Mouse (Mus musculus) heart, embryonic 16.5 days (tissue): ENCODE measurements at regions not wholly inside any gene's neighbourhood (a gene's known extent, or its start where the extent isn't known, plus 50 kb on each side); places are given as distances from the start of the nearest gene placed in this dataset.

Source experiments
- ATAC-seq: fragments of 200-750 bp; cut with Nextera tagmentation; replicated peaks from 2 replicates; pipeline ENCODE4 v1.8.0; 2017; ENCODE audit warnings: moderate number of reproducible peaks; ENCODE audit not compliant: insufficient read depth, low FRiP score; ENCODE audit errors: extremely low read depth
- H3K27ac ChIP-seq: fragments of 300-500 bp; sonication (generic); 2 replicates; pipeline ENCODE4 v1.5.1; 2014; ENCODE audit warnings: mild to moderate bottlenecking, low read length, control low read depth, moderate library complexity
- H3K27me3 ChIP-seq: fragments of 300-500 bp; sonication (generic); 2 replicates; pipeline ENCODE4 v1.6.1; 2014; ENCODE audit warnings: low read length, mixed read lengths; ENCODE audit not compliant: control insufficient read depth, insufficient read depth
- H3K36me3 ChIP-seq: fragments of 300-500 bp; sonication (generic); 2 replicates; pipeline ENCODE4 v1.6.1; 2014; ENCODE audit not compliant: control insufficient read depth, insufficient read depth
- H3K4me1 ChIP-seq: fragments of 300-500 bp; sonication (generic); 2 replicates; pipeline ENCODE4 v1.6.1; 2014; ENCODE audit warnings: low read length, mixed read lengths; ENCODE audit not compliant: control insufficient read depth, insufficient read depth
- H3K4me2 ChIP-seq: fragments of 300-500 bp; sonication (generic); 2 replicates; pipeline ENCODE4 v1.6.1; 2014; ENCODE audit warnings: low read depth, mild to moderate bottlenecking, control low read depth, low read length
- H3K4me3 ChIP-seq: fragments of 300-500 bp; sonication (generic); 2 replicates; pipeline ENCODE4 v1.5.1; 2014; ENCODE audit warnings: mild to moderate bottlenecking, control low read depth, low read length
- H3K9ac ChIP-seq: fragments of 300-500 bp; sonication (generic); 2 replicates; pipeline ENCODE4 v1.6.1; 2014; ENCODE audit warnings: low read length, control low read depth
- H3K9me3 ChIP-seq: fragments of 300-500 bp; sonication (generic); replicated peaks from 2 replicates; pipeline ENCODE4 v1.6.1; 2016; ENCODE audit warnings: low read length; ENCODE audit not compliant: control insufficient read depth
- WGBS: fragments of 180-500 bp; shearing (Covaris S2); extraction: QIAGEN DNeasy Blood & Tissue Kit; methylation state at CpG from one replicate; pipeline ENCODE4 v1.1.7; 2014; 5-methylcytosine and 5-hydroxymethylcytosine counted together

DNA sequence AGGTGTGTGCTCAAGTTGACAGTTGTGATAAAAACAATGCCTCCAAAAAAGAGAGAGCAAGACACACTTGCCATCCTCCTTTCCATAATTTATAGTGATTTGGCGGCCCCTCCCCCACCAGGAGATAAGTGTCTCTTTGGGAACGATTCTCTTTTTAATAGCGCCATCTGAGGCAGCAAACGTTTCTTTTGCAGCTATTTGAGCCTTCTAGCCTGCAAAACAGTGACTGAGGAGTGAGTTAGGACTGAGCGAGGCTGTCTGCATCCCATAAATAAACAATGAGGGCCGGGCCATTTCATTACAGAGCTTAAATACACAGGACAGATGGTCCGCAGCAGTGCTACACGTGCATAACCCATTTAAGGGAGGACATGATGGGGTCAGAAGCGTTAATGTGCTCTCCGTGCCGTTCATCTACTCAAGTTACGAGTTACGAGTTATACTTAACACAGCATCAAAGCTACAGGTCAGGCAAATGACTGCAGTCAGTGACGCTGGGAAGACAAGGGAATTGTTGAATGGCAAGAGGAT lies 99.0 kb upstream of the Slc25a26 start:
- Histone ChIP-seq H3K4me1 (peaks cover 3% of the 10 kb centered on the region), H3K27me3 (no peaks in the 10 kb centered on the region), H3K9ac (no peak overlapping the region), H3K4me3 (no peak overlapping the region), H3K27ac (no peak overlapping the region), H3K36me3 (no peaks in the 10 kb centered on the region), H3K9me3 (no peaks in the 10 kb centered on the region), H3K4me2 (no peak overlapping the region; the same call in 1 of the 2 replicates)
- WGBS = 55% methylated on average over 14 of the region's 14 CpGs
- ATAC-seq = no peak

DNA sequence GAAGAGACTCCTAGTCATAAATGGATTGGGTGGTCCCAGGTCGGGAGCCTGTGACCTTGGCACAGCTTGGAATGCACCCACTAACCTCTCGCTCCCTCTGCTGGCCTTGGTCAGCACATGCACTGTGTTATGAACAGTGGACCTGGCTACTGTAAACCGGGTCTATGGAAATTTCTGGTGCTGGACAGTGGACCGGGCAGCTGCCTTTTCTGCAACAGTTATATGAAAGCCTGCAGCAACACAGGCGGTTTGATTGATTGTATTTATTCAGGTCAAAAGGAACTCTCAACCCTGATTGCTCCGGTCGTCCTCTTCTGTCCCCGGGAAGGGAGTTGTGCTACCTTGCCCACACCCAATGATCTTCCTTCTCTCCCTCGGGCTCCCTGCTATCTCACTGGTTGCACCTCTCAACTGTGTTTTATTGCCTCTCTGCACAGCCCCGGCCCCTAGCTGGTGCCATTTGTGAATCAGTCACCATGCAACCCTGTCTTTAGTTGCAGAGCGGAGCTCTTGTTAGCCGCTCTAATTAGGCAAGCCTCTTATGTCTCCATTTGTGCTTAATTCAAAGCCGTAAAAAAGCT lies 99.6 kb upstream of the Slc25a26 start:
- Histone ChIP-seq H3K4me2 (peak overlapping the region; percentile 30), H3K27ac (no peak overlapping the region), H3K36me3 (no peaks in the 10 kb centered on the region), H3K4me3 (no peak overlapping the region), H3K4me1 (peaks cover 3% of the 10 kb centered on the region), H3K9ac (no peak overlapping the region; the same call in 1 of the 2 replicates), H3K9me3 (no peaks in the 10 kb centered on the region), H3K27me3 (no peaks in the 10 kb centered on the region)
- ATAC-seq = peak; percentile 67; the same call in 1 of the 2 replicates
- 41% methylated on average over 13 of the region's 13 CpGs for WGBS

DNA sequence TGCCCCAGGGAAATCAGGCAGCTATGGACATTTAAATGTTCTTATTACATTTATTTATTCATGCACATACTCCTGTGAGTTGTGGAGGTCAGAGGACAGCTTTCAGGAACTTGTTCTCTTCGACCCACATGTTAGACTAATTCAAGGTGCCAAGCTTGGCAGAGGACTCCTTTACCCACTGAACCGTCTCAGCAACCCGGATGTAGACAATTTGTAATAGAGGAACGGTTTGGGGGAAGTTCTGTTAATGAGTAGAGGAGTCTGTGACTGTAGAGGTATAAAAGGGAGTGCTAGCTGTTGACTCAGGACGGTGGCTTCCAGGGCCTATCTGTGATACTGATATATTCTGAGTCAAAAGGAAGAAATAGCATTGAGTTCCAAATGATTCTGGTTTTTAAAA lies 107.4 kb upstream of the Magi1 start:
- 39% methylated on average over 5 of the region's 5 CpGs for WGBS
- Histone ChIP-seq H3K4me2 (no peak overlapping the region), H3K27me3 (no peaks in the 10 kb centered on the region), H3K27ac (peak overlapping the region; percentile 79), H3K9me3 (no peaks in the 10 kb centered on the region), H3K9ac (no peak overlapping the region), H3K4me3 (no peak overlapping the region), H3K36me3 (no peaks in the 10 kb centered on the region), H3K4me1 (peaks cover 38% of the 10 kb centered on the region)
- no peak for ATAC-seq

DNA sequence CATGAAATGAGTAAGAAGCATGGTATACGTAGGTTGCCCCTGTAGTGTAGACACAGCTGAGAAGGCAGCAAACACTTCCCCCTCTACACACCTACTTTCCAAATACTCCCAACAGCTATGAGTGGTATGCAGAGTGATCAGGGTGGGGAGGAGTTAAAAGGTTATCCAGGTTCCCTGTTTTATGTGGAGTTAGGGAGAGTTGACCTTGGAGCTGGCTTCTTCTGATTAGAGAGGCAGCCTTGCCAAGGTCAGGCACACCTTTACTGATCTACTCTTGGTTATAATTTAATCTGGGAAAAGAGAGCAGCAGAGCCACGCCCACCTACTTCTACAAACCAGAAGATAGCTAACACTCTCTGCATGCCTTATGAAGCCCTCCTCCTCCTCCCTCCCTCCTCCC lies 106.7 kb upstream of the Magi1 start:
- Histone ChIP-seq H3K9me3 (no peaks in the 10 kb centered on the region), H3K27me3 (no peaks in the 10 kb centered on the region), H3K4me2 (no peak overlapping the region), H3K9ac (no peak overlapping the region), H3K36me3 (no peaks in the 10 kb centered on the region), H3K27ac (peak overlapping the region; percentile 79), H3K4me1 (peaks cover 40% of the 10 kb centered on the region), H3K4me3 (no peak overlapping the region)
- peak; percentile 58; the same call in 1 of the 2 replicates for ATAC-seq
- WGBS = 56% methylated on average over 2 of the region's 2 CpGs

DNA sequence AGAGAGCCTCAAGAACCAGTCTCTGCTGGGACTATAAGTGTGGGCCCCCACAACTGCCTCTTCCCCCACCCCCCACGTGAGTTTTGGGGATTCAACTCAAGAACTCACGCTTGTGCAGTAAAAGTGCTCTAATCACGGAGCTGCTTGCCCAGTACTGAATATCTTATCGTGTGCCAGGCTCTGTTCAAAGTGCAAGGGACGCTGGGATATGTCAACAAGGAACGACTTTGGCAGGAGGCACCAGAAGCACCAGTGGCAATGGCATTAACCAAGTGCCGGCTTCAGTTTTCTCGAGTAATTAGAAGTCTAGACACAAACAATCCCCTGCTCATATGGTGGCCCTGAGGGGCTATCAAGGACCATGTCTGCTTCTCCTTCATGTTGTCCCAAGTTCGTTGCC lies 106.0 kb upstream of the Magi1 start:
- H3K9me3 ChIP-seq = no peaks in the 10 kb centered on the region
- ATAC-seq = no peak; the same call in 1 of the 2 replicates
- peak overlapping the region; percentile 7; the same call in 1 of the 2 replicates for H3K4me2 ChIP-seq
- H3K27ac ChIP-seq = peak overlapping the region; percentile 79
- H3K36me3 ChIP-seq = no peaks in the 10 kb centered on the region
- H3K4me3 ChIP-seq = no peak overlapping the region
- 29% methylated on average over 9 of the region's 9 CpGs for WGBS
- no peak overlapping the region for H3K9ac ChIP-seq
- H3K27me3 ChIP-seq = no peaks in the 10 kb centered on the region
- H3K4me1 ChIP-seq = peaks cover 42% of the 10 kb centered on the region

DNA sequence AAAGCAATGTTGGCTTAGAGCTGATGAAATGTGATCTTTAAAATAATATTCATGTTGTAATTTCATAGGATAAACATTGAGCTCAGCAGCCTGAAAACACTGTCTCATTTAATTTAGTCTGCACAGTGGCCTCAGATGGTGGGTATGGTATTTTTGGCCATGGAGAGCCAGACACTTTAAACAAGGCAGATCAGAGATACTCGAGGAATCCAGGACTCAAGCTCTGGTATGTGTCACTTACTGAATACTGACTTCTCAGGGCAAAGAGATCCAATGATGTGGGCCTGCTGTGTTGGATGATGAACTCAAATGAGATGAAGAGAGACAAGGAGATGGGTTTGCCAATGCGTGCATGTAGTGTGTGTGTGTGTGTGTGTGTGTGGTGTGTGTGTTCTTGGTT lies 103.9 kb upstream of the Magi1 start:
- H3K4me2 ChIP-seq = no peak overlapping the region
- no peaks in the 10 kb centered on the region for H3K36me3 ChIP-seq
- no peaks in the 10 kb centered on the region for H3K27me3 ChIP-seq
- H3K4me1 ChIP-seq = peaks cover 42% of the 10 kb centered on the region
- ATAC-seq = peak; percentile 61; the same call in 1 of the 2 replicates
- WGBS = 19% methylated on average over 2 of the region's 2 CpGs
- H3K9me3 ChIP-seq = peaks cover 8% of the 10 kb centered on the region
- H3K4me3 ChIP-seq = no peak overlapping the region
- peak overlapping the region; percentile 82 for H3K27ac ChIP-seq
- no peak overlapping the region for H3K9ac ChIP-seq

DNA sequence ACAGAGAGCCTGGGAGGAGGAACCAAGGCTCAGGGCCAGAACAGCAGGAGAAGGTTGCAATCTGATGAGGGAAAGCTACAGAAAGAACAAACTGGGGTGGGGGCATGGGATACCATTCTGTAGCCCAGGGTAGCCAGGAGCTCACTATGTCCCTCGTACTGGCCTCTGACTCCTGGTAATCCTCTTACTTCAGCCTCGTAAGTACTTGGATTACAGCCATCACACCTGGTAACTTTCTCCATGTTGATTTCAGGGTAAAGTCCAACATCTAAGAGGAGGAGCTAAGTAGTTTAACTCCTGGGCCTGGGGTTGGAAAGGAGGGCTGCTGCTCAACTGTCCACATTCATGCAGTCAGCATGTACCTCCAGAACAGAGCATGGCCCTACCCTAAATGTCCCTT lies 101.8 kb upstream of the Magi1 start:
- WGBS = 71% methylated on average over 2 of the region's 2 CpGs
- Histone ChIP-seq H3K27me3 (no peaks in the 10 kb centered on the region), H3K27ac (no peak overlapping the region)

DNA sequence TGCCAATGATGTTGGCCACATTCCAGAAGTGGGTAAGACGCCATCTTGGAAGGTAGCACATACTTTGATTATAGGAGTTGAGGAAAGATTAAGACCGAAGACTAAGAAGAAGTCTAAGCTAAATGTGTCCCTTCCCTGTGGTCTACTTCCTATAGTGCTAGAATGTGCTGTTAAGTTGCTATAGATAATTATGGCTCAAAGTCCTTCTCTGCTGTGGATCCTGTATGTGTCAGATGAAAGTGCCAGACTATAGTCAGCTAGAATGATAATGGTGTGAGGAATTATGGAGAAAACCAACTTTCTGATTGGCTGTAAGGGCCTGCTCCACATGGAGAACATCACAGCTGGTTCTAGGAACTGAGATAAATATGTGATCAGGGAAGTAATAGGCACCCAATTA lies 86.3 kb upstream of the Magi1 start:
- Histone ChIP-seq H3K9me3 (0 out of 2 replicates have a peak, but pooled peaks cover 3% of the 10 kb centered on the region), H3K36me3 (no peaks in the 10 kb centered on the region), H3K4me3 (no peak overlapping the region), H3K9ac (no peak overlapping the region), H3K27ac (no peak overlapping the region), H3K4me2 (no peak overlapping the region), H3K4me1 (no peaks in the 10 kb centered on the region), H3K27me3 (no peaks in the 10 kb centered on the region)
- no peak for ATAC-seq
- WGBS = 83% methylated on average over 2 of the region's 2 CpGs

More for the DNA sequence above, 101.8 kb upstream of the Magi1 start:
- H3K4me1 ChIP-seq = peaks cover 34% of the 10 kb centered on the region
- no peaks in the 10 kb centered on the region for H3K36me3 ChIP-seq
- H3K9ac ChIP-seq = no peak overlapping the region
- H3K9me3 ChIP-seq = peaks cover 8% of the 10 kb centered on the region
- ATAC-seq = no peak
- no peak overlapping the region for H3K4me3 ChIP-seq
- no peak overlapping the region for H3K4me2 ChIP-seq

DNA sequence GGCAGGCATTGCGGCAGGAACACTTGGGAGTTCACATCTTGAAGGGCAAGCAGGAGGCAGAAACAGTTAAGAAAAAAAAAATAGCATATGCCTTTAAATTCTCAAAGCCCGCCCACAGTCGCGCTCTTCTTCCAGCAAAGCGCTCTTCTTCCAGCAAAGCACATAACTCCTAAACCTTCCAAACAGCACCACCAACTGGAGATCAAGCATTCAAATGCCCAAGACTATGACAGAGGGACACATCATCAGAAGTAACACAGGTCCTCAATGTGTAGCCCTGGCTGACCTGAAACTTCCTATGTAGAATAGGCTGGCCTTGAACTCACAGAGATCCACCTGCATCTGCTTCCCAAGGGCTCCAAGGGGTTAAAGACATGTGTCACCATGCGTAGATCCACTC lies 80.2 kb upstream of the Magi1 start:
- no peak overlapping the region for H3K4me2 ChIP-seq
- H3K36me3 ChIP-seq = no peaks in the 10 kb centered on the region
- no peaks in the 10 kb centered on the region for H3K4me1 ChIP-seq
- no peak overlapping the region for H3K27ac ChIP-seq
- no peak overlapping the region for H3K4me3 ChIP-seq
- H3K9me3 ChIP-seq = no peaks in the 10 kb centered on the region
- no peaks in the 10 kb centered on the region for H3K27me3 ChIP-seq
- WGBS = 69% methylated on average over 6 of the region's 6 CpGs
- no peak for ATAC-seq
- H3K9ac ChIP-seq = no peak overlapping the region
